Mouse (Mus musculus) embryo, embryonic 10.5 days (tissue): ENCODE measurements around the gene Rps28.
"Not testable (repeated sequence)": the region's sequence is repeated elsewhere in the genome, so short reads cannot be mapped to it uniquely, and the experiment has no call there.

ENCODE experiments used
- DNase-seq: peaks from one replicate; pipeline ENCODE4 v3.0.0-alpha.2; 2015; ENCODE audit warnings: low spot score

The Rps28 gene

GRCm38 (mm10) chr17:33824084-33824996 lies at the start of gene Rps28, which contains the start of gene Ndufa7:
TSS of gene Rps28 (minus strand) at chr17:33824562.
TSS of gene Ndufa7 (plus strand) at chr17:33824572.
- peak; percentile 98 for DNase-seq

GRCm38 (mm10) chr17:33873537-33873936 lies 49.2 kb upstream of the Rps28 start, which contains the start of gene Gm7029:
TSS of gene Gm7029 (plus strand) at chr17:33873837.
- DNase-seq = not testable (repeated sequence)

- peak; percentile 68 for DNase-seq
These were observed 41.1 kb upstream of the Rps28 start for GRCm38 (mm10) chr17:33865330-33866030.

- no peak for DNase-seq
These were observed 33.5 kb upstream of the Rps28 start for GRCm38 (mm10) chr17:33857816-33858215.

- no peak for DNase-seq
These were observed 27.0 kb upstream of the Rps28 start for GRCm38 (mm10) chr17:33851331-33851730.

GRCm38 (mm10) chr17:33848139-33848538 lies 23.8 kb upstream of the Rps28 start:
- DNase-seq = no peak

- no peak for DNase-seq
These were observed 19.8 kb upstream of the Rps28 start for GRCm38 (mm10) chr17:33844196-33844595.

GRCm38 (mm10) chr17:33842966-33843795 lies 18.8 kb upstream of the Rps28 start, which contains the start of gene Cd320:
TSS of gene Cd320 (plus strand) at chr17:33843091.
- DNase-seq = peak; percentile 95

GRCm38 (mm10) chr17:33829561-33829960 lies 5.2 kb upstream of the Rps28 start:
- DNase-seq = no peak

- DNase-seq = no peak
These were observed 4.5 kb upstream of the Rps28 start for GRCm38 (mm10) chr17:33828892-33829291.

GRCm38 (mm10) chr17:33826850-33827249 lies 2.5 kb upstream of the Rps28 start:
- DNase-seq = peak; percentile 87

GRCm38 (mm10) chr17:33825462-33825861 lies 1.1 kb upstream of the Rps28 start:
- DNase-seq = no peak

GRCm38 (mm10) chr17:33824997-33825330 lies 602 bp upstream of the Rps28 start:
- DNase-seq = not testable (repeated sequence)

- not testable (repeated sequence) for DNase-seq
These were observed 1.2 kb downstream of the Rps28 start for GRCm38 (mm10) chr17:33823171-33823570.

- DNase-seq = no peak
These were observed 1.9 kb downstream of the Rps28 start for GRCm38 (mm10) chr17:33822436-33822959.

- no peak for DNase-seq
These were observed 6.3 kb downstream of the Rps28 start for GRCm38 (mm10) chr17:33817969-33818643.

GRCm38 (mm10) chr17:33817184-33817968 lies 7.0 kb downstream of the Rps28 start:
- peak; percentile 97 for DNase-seq

GRCm38 (mm10) chr17:33816612-33817011 lies 7.8 kb downstream of the Rps28 start:
- no peak for DNase-seq

- DNase-seq = no peak
These were observed 9.0 kb downstream of the Rps28 start for GRCm38 (mm10) chr17:33815399-33815798.

GRCm38 (mm10) chr17:33812990-33813389 lies 11.4 kb downstream of the Rps28 start:
- DNase-seq = no peak
